Mouse (Mus musculus): Measurements from ENCODE around the gene E430018J23Rik. TPM values are rescaled to one million over a fixed set of nuclear protein-coding genes. Genes with fewer than 3 reads are reported as not detected.
"Not testable (repeated sequence)": the region's sequence is repeated elsewhere in the genome, so short reads cannot be mapped to it uniquely, and the experiment has no call there.

Gene E430018J23Rik
- 10 to 100 TPM in 1 of 4 experiments, 1 to 10 TPM in 3; 6.5 to 10.3 (median 8.0) TPM for total RNA-seq (2022)

DNA sequence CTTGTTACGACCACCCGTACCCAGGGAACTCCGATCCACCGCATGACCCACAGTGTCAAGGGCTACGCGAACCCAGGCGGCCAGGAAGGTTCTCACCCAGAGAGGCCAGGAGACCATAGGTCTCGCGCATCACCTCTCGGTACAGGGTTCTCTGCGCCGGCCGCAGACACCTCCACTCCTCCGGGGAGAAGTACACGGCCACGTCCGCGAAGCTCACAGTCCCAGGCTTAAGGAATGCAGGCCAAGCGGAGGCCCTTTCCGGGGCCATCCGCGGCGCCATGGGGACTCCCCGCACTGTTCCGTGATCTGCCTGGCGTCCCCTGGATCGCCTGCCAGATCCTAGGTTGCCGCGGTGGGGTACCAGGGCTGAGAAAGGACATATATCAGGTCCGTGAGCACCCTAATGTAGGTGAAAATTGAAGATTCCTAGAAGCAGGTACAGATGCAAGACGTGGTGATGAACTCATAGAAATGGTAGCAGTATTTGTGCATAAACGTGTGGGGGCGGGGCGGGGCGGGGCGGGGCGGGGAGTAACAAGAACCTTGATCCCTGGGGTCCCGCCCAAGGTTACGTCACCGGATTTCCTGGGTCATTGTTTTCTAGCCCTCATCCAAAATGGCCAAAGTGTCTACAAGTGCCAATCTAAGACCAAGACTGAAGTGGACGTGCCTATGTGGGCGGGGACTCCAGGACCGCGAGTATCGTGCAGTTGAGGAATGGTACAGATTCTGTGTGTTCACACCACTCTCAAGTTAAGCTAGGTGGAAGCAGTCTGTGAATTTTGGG lies at the start of gene E430018J23Rik:
Gene E430018J23Rik (minus strand): TSS at position 473 of the 787 bp plus-strand sequence.
- DNase-seq (ENCODE audit: low spot score in 2 of 2) = peak; percentile 89 to 97

DNA sequence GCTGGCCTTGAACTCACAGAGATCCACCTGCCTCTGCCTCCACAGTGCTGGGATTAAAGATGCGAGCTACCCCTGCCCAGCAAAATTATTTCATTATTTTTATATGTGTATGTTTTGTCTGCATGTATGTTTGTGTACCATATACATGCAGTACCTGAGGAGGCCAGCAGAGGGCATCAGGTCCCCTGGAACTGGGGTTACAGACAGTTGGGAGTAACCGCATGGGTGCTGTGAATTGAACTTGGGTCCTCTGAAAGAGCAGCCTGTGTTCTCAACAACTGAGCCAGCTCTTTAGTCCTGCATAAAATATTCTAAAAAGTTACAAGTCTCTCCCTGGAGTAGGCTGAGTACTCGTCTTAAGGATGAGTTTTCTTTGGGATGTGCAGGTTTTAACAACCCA lies 44.3 kb upstream of the E430018J23Rik start:
- DNase-seq (ENCODE audit: low spot score in 2 of 2) = no peak

DNA sequence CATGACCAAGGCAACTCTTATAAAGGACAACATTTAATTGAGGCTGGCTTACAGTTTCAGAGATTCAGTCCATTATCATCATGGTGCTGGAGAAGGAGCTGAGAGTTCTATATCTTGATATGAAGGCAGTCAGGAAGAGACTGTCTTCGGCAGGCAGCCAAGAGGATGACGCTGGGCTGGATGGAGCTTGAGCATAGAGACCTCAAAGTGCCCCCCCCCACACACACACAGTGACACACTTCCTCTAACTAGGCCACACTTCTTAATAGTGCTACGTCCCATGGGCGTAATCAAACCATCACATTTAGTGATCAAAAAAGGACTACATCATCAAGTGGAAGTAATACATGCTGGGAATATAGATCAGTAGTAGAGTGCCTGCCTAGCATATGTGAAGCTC lies 41.8 kb upstream of the E430018J23Rik start:
- DNase-seq (ENCODE audit: low spot score in 2 of 2) = no peak

DNA sequence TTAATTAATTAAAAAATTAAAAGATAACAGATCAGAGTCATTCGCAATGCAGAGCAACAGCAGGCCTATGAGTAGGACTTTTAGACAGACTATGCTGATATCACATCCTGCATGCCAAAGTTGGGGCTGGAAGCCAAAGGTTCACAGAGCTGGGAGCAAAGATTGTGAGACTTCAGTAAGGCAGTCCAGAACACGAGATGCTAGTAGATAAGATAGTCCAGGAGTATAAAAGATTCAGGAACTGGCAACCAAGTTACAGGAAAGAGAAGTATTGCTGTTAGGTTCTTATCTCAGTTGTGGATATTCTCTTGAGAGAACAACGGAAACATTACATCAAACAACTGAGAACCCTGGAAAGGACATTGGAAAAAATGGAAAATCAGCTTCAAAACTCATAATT lies 32.9 kb upstream of the E430018J23Rik start:
- DNase-seq (ENCODE audit: low spot score in 2 of 2) = no peak

DNA sequence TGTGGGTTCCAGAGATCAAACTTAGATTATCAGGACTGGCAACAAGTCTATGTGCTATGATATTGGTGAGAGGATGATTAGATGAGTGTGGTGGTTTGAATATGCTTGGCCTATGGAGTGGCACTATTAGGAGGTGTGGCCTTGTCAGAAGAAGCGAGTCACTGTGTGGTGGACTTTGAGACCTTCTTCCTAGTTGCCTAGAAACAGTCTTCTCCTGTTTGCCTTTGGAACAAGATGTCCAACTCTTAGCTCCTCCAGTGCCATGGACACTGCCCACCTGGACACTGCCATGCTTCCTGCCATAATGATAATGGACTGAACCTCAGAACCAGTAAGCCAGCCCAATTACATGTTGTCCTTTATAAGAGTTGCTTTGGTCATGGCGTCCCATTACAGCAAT lies 32.5 kb upstream of the E430018J23Rik start:
- no peak for DNase-seq (ENCODE audit: low spot score in 2 of 2)

DNA sequence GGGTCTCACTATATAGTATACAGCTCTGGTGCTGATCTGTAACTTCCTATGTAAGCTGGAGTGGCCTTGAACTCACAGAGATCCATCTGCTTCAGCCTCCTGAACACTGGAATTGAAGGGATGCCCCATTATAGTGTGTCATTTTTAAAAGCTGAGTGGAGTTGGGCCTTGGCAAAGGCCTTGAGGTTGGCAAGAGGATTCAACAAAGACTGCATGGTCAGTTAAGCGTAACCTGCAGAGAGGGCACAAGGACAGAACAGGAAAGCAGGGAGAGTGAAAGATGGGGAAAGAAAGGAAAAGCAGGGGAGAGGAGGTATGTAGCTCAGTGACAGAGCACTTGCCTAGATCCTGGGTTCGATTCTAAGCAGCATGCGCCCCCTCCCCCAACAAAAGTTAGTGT lies 31.9 kb upstream of the E430018J23Rik start:
- DNase-seq (ENCODE audit: low spot score in 2 of 2) = no peak

DNA sequence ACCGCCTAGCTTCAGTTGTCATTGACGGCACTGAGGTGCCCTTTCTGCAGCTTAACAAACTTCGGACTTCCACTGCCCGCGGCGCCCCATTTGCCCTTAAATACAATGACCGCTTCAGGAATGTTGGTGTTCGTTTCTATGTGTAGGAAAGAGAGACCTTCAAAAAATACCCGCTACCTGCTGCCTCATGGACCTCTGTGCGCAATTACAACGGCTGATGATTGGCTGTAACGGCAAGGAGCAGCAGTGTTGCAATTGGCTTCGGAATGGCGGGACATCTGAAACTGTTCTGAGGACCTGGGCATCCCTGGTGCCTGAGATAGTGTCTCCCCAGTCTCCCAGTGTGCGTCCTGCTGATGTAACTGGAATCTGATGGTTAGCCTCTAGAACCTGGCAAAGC lies 28.8 kb upstream of the E430018J23Rik start:
- no peak for DNase-seq (ENCODE audit: low spot score in 2 of 2)

DNA sequence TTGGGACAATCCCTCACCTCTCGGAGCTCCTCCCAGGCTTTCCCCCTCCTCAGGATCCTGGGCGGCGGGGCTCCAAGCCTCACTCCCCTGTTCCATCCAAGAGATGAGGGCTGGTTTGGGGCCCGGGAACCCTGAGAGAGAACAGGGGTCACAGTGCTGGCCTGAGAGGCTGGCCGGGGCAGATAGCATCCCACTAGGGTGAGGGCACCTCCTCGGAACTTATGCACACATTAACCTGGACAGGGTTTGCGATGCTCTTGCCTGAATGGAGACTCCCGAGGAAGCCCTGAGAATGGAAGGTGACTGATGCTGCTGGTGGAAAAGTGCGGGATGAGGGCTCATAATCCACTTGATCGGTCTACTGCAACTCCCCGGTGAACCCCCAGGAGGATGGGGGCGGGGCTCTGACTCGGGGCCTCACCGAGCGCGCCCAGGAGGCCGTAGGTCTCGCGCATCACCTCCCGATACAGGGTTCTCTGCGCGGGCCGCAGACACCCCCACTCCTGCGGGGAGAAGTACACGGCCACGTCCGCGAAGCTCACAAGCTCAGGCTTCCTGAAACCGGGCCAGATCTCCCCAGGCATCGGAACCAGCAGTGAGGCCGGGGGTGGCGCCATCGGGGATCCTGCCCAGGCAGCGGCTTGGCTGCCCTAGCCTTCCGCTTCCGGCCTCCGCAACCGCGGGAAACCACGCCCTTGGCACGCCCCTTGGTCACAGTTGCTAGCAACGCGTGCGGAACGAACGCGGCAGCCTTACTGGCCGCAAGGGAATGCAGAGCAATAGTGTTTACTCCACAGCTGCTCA lies 28.2 kb upstream of the E430018J23Rik start, which contains the start of gene Zfp688:
Gene Zfp688 (minus strand): TSS at position 681 of the 804 bp plus-strand sequence.
- peak; percentile 81 to 86 for DNase-seq (ENCODE audit: low spot score in 2 of 2)

DNA sequence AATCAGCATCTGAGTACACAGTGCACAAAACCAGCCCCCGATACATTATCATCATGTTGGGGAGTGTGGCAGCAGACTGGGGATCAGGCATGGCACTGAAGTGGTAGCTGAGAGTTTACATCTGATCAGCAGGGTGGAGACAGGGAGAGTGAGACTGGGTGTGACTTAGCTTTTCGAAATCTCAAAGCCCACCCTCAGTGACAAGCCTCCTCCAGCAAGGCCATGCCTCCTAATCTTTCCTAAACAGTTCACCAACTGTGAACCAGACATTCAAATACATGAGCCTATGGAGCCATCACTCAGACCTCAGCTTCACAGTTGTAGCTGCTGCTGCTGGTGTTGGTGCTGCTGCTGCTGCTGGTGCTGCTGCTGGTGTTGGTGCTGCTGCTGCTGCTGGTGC lies 18.0 kb upstream of the E430018J23Rik start:
- no peak for DNase-seq (ENCODE audit: low spot score in 2 of 2)

DNA sequence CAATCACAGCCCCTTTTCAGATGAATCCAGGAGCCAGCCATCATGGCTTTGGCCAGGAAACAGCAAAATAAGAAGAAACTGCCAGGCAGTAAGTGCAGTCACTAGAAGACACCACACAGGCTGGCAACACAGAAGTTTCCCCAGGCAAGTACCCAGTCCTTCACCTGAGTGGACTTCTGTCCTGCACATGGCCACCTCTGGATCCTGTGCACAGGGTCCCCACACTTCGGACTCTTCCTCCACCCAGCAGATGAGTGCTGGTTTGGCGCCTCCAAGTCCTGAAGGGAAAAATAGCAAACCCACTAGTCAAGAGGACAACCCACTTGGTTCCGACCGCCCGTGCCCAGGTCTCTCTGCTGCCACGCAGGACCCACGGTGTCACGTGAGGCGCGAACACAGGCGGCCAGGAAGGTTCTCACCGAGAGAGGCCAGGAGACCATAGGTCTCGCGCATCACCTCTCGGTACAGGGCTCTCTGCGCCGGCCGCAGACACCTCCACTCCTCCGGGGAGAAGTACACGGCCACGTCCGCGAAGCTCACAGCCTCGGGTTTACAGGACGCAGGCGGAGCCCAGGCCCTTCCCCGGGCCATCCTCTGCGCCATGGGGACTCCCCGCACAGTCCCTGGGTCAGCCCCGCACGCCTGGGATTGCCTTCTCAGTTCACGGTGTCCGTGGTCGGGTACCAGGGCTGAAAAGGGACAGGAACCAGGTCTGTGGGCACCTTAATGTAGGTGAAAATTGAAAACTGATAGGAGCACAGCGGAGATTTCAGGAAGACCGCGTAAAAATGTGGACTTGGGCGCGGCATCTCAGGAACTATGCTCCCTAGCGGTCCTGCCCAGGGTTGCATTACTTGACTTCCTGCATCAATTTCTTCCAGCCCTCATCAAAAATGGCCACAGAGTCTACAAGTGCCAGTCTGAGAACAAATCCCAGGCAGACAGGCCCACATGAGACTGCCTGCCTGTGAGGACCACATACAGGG lies 12.9 kb upstream of the E430018J23Rik start, which contains the start of gene Zfp764:
Gene Zfp764 (minus strand): TSS at position 821 of the 986 bp plus-strand sequence.
- peak; percentile 74 to 84 for DNase-seq (ENCODE audit: low spot score in 2 of 2)

DNA sequence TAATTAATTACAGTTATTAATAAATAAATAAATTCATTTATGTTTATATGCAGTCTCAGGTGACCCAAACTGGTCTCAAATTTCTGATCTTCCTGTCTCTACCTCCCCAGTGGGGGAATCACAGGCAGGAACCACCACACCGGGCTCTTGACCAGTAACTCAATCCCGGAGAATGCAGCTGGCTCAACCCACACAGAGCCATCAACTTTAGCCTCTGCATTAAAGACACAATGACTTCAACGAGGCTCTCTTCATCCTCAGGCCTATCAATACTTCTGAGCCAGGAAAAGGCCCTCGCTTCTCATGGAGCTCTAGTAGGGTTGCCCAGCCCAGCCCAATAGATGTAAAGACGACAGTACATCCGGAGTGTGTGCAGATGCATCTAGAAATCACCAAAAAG lies 10.7 kb upstream of the E430018J23Rik start:
- DNase-seq (ENCODE audit: low spot score in 2 of 2) = not testable (repeated sequence)

DNA sequence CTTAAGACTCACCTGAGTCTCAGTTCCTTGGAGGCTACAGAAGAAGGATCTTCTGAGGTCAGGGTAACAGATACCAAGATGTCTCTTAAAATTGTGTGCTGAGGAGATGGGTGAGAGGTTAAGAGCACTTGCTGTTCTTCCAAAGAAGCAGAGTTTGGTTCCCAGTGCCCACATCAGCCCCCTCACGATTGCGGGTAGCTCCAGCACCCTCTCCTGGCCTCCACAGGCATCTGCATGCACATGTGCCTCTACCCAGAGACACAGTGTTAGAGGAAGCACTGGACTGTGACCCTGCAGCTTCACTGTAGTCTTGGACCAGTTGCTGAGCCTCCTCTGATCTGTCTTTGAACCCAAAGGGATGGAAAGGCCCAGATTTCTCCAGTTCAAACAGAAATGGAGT lies 9.6 kb upstream of the E430018J23Rik start:
- DNase-seq (ENCODE audit: low spot score in 2 of 2) = no peak

DNA sequence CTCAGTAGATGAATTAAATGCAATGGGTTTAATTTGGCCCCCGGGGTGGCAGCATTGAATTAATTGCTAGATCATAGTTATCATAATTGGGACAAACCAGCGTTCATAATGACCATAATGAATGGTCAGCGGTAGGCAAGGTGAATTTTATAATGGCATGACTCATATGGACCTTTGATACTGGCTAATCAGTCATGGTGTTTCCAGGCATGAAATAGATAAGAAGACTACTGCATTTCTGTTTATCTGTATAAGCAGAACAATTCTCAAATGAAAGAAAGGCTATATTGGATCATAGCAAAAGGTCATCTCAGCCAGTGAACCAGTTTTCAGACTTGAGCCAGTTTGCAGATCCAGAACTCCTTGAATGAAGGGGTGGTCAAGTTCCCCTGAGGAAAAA lies 6.9 kb upstream of the E430018J23Rik start:
- no peak for DNase-seq (ENCODE audit: low spot score in 2 of 2)

DNA sequence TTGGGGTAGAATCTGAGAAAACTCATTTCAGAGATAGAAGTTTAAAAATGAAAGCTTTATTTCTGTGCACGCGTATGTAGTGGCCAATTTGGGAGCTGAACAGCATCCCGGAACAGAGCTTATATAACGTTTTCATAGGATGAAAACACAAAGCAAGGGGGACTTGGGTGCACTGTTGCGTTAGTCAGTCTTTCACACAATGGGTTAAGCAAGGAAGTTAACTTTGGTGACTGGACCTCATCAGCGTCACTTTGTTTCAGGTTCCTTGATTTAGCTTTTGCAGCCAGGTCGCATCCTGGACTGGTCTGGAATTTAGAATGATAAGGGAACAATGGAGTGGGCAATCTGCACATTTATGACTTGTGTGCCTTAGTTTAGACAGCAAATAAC lies 510 bp upstream of the E430018J23Rik start:
- no peak for DNase-seq (ENCODE audit: low spot score in 2 of 2)

DNA sequence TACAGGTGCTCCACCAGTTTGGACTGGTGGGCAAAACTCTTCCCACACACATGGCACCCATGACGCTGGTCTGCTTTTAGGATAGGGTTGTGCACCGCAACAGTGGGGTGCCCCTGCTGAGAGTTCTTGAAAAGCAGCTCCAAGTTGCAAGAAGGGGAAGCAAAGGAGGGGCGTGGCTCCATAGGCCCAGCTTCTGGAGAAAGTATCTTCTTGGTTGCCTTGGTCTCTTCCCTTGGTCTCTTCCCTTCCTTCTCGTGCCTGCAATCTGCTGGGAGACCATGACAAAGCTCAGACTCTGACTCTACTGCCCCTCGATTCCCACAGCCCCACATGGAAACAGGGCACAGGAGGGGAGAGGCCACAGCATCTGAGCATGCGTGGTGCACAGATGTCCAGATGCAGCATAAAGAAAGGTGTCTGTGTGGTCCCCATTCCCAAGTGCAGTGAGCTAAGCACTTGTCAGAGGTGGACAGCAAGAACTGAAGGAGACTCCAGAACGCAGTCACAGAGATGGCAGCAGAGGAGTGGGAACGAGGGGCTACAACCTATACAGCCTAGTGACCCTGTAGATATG lies 1.1 kb downstream of the E430018J23Rik start:
- DNase-seq (ENCODE audit: low spot score in 2 of 2) = no peak

DNA sequence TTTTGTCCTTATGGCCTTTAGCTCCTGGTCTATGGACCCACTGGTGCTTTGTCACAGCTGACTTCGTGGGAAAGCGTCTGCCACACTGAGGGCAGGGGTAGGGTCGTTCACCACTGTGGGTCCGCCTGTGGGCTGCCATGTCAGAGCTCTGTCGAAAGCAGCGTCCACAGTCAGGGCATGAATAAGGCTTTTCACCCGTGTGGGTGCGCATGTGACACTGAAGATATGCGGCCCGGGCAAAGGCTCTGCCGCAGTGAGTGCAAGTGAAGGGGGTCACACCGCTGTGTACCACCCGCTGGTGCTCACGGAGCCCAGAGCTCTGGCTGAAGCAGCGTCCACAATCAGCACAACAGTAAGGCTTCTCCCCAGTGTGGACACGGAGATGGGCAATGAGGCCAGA lies 1.9 kb downstream of the E430018J23Rik start:
- DNase-seq (ENCODE audit: low spot score in 2 of 2) = no peak

DNA sequence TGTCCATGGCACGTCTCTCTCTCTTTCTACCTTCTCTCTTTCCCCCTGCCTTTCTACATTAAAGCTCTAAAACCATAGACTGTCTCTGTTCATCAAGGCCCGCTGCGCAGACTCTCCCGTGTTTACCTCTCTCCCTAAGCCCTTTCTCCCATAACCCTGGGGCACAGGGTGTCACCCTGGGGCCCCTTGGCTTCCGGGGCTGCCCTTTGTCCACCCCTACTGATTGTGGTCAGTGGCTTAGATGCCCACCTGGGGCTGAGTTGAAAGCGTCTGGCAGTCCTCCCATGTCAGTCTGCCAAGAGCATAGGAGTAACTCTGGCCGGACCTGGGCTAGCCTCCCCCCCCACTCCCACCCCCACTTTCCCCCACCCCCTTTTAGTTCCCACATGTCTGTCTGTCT lies 3.1 kb downstream of the E430018J23Rik start:
- no peak for DNase-seq (ENCODE audit: low spot score in 2 of 2)

DNA sequence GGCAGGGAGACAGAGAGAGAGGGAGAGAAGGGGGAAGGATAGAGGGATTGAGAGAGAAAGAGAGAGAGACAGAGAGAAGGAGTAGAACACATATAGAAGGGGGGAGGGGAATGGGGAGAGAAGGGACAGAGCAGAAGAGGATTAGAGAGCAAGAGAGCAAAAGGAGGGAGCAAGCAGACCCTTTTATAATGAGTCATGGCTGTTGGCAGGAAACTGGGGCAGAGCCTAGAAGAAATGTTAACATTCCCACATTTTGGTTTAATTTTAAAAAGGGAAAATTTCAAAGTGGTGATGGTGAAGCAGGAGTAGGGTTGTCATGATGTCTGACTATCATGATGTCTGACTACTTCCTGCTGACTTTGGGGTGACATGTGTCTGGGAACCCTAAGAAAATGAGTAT lies 5.2 kb downstream of the E430018J23Rik start:
- not testable (repeated sequence) for DNase-seq (ENCODE audit: low spot score in 2 of 2)

DNA sequence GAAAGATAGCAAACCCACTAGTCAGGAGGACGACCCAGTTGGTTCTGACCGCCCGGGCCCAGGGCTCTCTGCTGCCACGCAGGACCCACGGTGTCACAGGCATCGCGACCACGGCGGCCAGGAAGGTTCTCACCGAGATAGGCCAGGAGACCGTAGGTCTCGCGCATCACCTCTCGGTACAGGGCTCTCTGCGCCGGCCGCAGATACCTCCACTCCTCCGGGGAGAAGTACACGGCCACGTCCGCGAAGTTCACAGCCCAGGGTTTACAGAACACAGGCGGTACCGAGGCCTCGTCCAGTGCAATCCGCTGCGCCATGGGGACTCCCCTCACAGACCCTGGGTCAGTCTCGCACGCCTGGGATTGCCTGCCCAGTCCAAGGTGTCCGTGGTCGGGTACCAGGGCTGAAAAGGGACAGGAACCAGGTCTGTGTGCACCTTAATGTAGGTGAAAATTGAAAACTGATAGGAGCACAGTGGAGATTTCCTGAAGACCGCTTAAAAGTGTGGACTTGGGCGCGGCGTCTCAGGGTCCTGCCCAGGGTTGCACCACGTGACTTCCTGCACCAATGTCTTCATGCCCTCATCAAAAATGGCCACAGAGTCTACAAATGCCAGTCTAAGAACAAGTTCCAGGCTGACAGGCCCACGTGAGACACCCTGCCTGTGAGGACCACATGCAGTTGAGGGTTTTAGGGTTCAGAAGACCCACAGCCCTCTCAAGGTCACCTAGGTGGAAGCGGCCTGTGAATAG lies 6.6 kb downstream of the E430018J23Rik start, which contains the start of gene 9130019O22Rik:
Gene 9130019O22Rik (minus strand): TSS at position 526 of the 752 bp plus-strand sequence.
- peak; percentile 78 to 89 for DNase-seq (ENCODE audit: low spot score in 2 of 2)

DNA sequence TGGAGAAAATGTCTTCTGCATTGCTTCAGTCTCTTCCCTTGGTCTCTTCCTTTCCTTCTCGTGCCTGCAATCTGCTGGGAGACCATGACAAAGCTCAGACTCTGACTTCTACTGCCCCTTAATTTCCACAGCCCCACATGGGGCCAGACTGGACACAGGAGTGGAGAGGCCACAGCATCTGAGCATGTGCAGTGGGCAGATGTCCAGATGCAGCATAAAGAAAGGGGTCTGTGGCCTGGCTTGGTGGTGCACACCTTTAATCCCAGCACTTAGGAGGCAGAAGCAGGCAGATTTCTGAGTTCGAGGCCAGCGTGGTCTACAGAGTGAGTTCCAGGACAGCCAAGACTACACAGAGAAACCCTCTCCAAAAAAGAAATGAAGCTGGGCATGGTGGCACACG lies 7.9 kb downstream of the E430018J23Rik start:
- not testable (repeated sequence) for DNase-seq (ENCODE audit: low spot score in 2 of 2)
